Mouse (Mus musculus): Measurements from ENCODE around the gene Cpn2. TPM values are rescaled to one million over a fixed set of nuclear protein-coding genes. Genes with fewer than 3 reads are reported as not detected.
A peak's percentile ranks its signal among the peaks of the same experiment; 100 is the strongest.

The Cpn2 gene
- not detected in 2 replicates for polyA plus RNA-seq (2014; fragmentation: Nextera tagmentation; extraction: Ambion mirVana)

GRCm38 (mm10) chr16:30267359-30267758 lies at the start of gene Cpn2:
Gene Cpn2, minus strand, starts transcription at chr16:30267499.
- H3K4me1 ChIP-seq (ENCODE audit: control insufficient read depth, insufficient read depth, low read length), result no peaks in the 10 kb centered on the region
- H3K27me3 ChIP-seq (ENCODE audit: control insufficient read depth, insufficient read depth, low read length), result no peaks in the 10 kb centered on the region
- no peak within 1 kb of the TSS for H3K4me3 ChIP-seq (ENCODE audit: low read depth, low read length)
- no peaks in the 10 kb centered on the region for H3K9me3 ChIP-seq (ENCODE audit: control insufficient read depth, low read length)
- WGBS, result 82% methylated on average over 5 of the region's 5 CpGs
- ATAC-seq (ENCODE audit: low read depth), result no peak
- no peaks in the 10 kb centered on the region for H3K36me3 ChIP-seq (ENCODE audit: control insufficient read depth, insufficient read depth, low read length)
- no peak within 1 kb of the TSS for H3K4me2 ChIP-seq (ENCODE audit: low read depth, low read length)
- H3K9ac ChIP-seq (replicated peaks; ENCODE audit: low read depth, low read length), result no peak within 1 kb of the TSS
- H3K27ac ChIP-seq (ENCODE audit: low read depth, low read length), result no peak within 1 kb of the TSS

- peaks cover 12% of the 10 kb centered on the region for H3K27me3 ChIP-seq (ENCODE audit: control insufficient read depth, insufficient read depth, low read length)
- no peak overlapping the region for H3K9ac ChIP-seq (replicated peaks; ENCODE audit: low read depth, low read length)
- ATAC-seq (ENCODE audit: low read depth), result no peak
- H3K4me2 ChIP-seq (ENCODE audit: low read depth, low read length), result no peak overlapping the region
- H3K9me3 ChIP-seq (ENCODE audit: control insufficient read depth, low read length), result no peaks in the 10 kb centered on the region
- H3K4me1 ChIP-seq (ENCODE audit: control insufficient read depth, insufficient read depth, low read length), result 0 out of 2 replicates have a peak, but pooled peaks cover 3% of the 10 kb centered on the region
- H3K27ac ChIP-seq (ENCODE audit: low read depth, low read length), result no peak overlapping the region
- no peak overlapping the region for H3K4me3 ChIP-seq (ENCODE audit: low read depth, low read length)
- H3K36me3 ChIP-seq (ENCODE audit: control insufficient read depth, insufficient read depth, low read length), result no peaks in the 10 kb centered on the region
Observed at GRCm38 (mm10) chr16:30314236-30314635, 46.9 kb upstream of the Cpn2 start.

- no peak for ATAC-seq (ENCODE audit: low read depth)
- Histone ChIP-seq H3K4me2 (ENCODE audit: low read depth, low read length) (peak within 1 kb of the TSS; percentile 93), H3K27me3 (ENCODE audit: control insufficient read depth, insufficient read depth, low read length) (peaks cover 22% of the 10 kb centered on the region), H3K36me3 (ENCODE audit: control insufficient read depth, insufficient read depth, low read length) (no peaks in the 10 kb centered on the region), H3K4me1 (ENCODE audit: control insufficient read depth, insufficient read depth, low read length) (peaks cover 12% of the 10 kb centered on the region), H3K9ac (replicated peaks; ENCODE audit: low read depth, low read length) (no peak within 1 kb of the TSS), H3K4me3 (ENCODE audit: low read depth, low read length) (peak within 1 kb of the TSS; percentile 46; the same call in 1 of the 2 replicates), H3K27ac (ENCODE audit: low read depth, low read length) (no peak within 1 kb of the TSS), H3K9me3 (ENCODE audit: control insufficient read depth, low read length) (no peaks in the 10 kb centered on the region)
Observed at GRCm38 (mm10) chr16:30310647-30311046, 43.3 kb upstream of the Cpn2 start, which contains the start of gene Gp5. Gene Gp5, minus strand, starts transcription at chr16:30310779.

- ATAC-seq (ENCODE audit: low read depth), result no peak
- no peak overlapping the region; the same call in 1 of the 2 replicates for H3K4me2 ChIP-seq (ENCODE audit: low read depth, low read length)
- H3K9ac ChIP-seq (replicated peaks; ENCODE audit: low read depth, low read length), result no peak overlapping the region
- 55% methylated on average over 8 of the region's 8 CpGs for WGBS
- no peaks in the 10 kb centered on the region for H3K36me3 ChIP-seq (ENCODE audit: control insufficient read depth, insufficient read depth, low read length)
- H3K27ac ChIP-seq (ENCODE audit: low read depth, low read length), result no peak overlapping the region
- H3K27me3 ChIP-seq (ENCODE audit: control insufficient read depth, insufficient read depth, low read length), result peaks cover 22% of the 10 kb centered on the region
- no peak overlapping the region for H3K4me3 ChIP-seq (ENCODE audit: low read depth, low read length)
- peaks cover 12% of the 10 kb centered on the region for H3K4me1 ChIP-seq (ENCODE audit: control insufficient read depth, insufficient read depth, low read length)
- no peaks in the 10 kb centered on the region for H3K9me3 ChIP-seq (ENCODE audit: control insufficient read depth, low read length)
Observed at GRCm38 (mm10) chr16:30310171-30310515, 42.8 kb upstream of the Cpn2 start.

- Histone ChIP-seq H3K4me1 (ENCODE audit: control insufficient read depth, insufficient read depth, low read length) (peaks cover 12% of the 10 kb centered on the region), H3K36me3 (ENCODE audit: control insufficient read depth, insufficient read depth, low read length) (no peaks in the 10 kb centered on the region), H3K27ac (ENCODE audit: low read depth, low read length) (no peak overlapping the region), H3K4me3 (ENCODE audit: low read depth, low read length) (peak overlapping the region; percentile 46), H3K4me2 (ENCODE audit: low read depth, low read length) (peak overlapping the region; percentile 93), H3K27me3 (ENCODE audit: control insufficient read depth, insufficient read depth, low read length) (peaks cover 22% of the 10 kb centered on the region), H3K9ac (replicated peaks; ENCODE audit: low read depth, low read length) (peak overlapping the region; percentile 56; the same call in 1 of the 2 replicates), H3K9me3 (ENCODE audit: control insufficient read depth, low read length) (no peaks in the 10 kb centered on the region)
- WGBS, result 3% methylated on average over 34 of the region's 34 CpGs
- peak; percentile 1; the same call in 1 of the 2 replicates for ATAC-seq (ENCODE audit: low read depth)
Observed at GRCm38 (mm10) chr16:30309395-30310170, 42.3 kb upstream of the Cpn2 start.

- H3K9ac ChIP-seq (replicated peaks; ENCODE audit: low read depth, low read length), result peak overlapping the region; percentile 56
- H3K4me1 ChIP-seq (ENCODE audit: control insufficient read depth, insufficient read depth, low read length), result peaks cover 12% of the 10 kb centered on the region
- no peaks in the 10 kb centered on the region for H3K36me3 ChIP-seq (ENCODE audit: control insufficient read depth, insufficient read depth, low read length)
- H3K27me3 ChIP-seq (ENCODE audit: control insufficient read depth, insufficient read depth, low read length), result peaks cover 22% of the 10 kb centered on the region
- peak; percentile 82 for ATAC-seq (ENCODE audit: low read depth)
- H3K4me2 ChIP-seq (ENCODE audit: low read depth, low read length), result peak overlapping the region; percentile 93
- no peaks in the 10 kb centered on the region for H3K9me3 ChIP-seq (ENCODE audit: control insufficient read depth, low read length)
- no peak overlapping the region for H3K27ac ChIP-seq (ENCODE audit: low read depth, low read length)
- H3K4me3 ChIP-seq (ENCODE audit: low read depth, low read length), result peak overlapping the region; percentile 46
- 1% methylated on average over 70 of the region's 72 CpGs for WGBS
Observed at GRCm38 (mm10) chr16:30308616-30309394, 41.5 kb upstream of the Cpn2 start.

- Histone ChIP-seq H3K36me3 (ENCODE audit: control insufficient read depth, insufficient read depth, low read length) (no peaks in the 10 kb centered on the region), H3K4me1 (ENCODE audit: control insufficient read depth, insufficient read depth, low read length) (peaks cover 12% of the 10 kb centered on the region), H3K9me3 (ENCODE audit: control insufficient read depth, low read length) (no peaks in the 10 kb centered on the region), H3K4me2 (ENCODE audit: low read depth, low read length) (peak overlapping the region; percentile 93), H3K27ac (ENCODE audit: low read depth, low read length) (no peak overlapping the region), H3K9ac (replicated peaks; ENCODE audit: low read depth, low read length) (peak overlapping the region; percentile 56), H3K27me3 (ENCODE audit: control insufficient read depth, insufficient read depth, low read length) (peaks cover 22% of the 10 kb centered on the region), H3K4me3 (ENCODE audit: low read depth, low read length) (peak overlapping the region; percentile 46)
- 0 out of 2 replicates have a peak, but pooled peaks have one; percentile 13 for ATAC-seq (ENCODE audit: low read depth)
- 9% methylated on average over 29 of the region's 29 CpGs for WGBS
Observed at GRCm38 (mm10) chr16:30307961-30308615, 40.8 kb upstream of the Cpn2 start.

GRCm38 (mm10) chr16:30307306-30307705 lies 40.0 kb upstream of the Cpn2 start:
- Histone ChIP-seq H3K9me3 (ENCODE audit: control insufficient read depth, low read length) (no peaks in the 10 kb centered on the region), H3K4me3 (ENCODE audit: low read depth, low read length) (no peak overlapping the region), H3K27ac (ENCODE audit: low read depth, low read length) (no peak overlapping the region), H3K4me1 (ENCODE audit: control insufficient read depth, insufficient read depth, low read length) (peaks cover 12% of the 10 kb centered on the region), H3K4me2 (ENCODE audit: low read depth, low read length) (no peak overlapping the region), H3K9ac (replicated peaks; ENCODE audit: low read depth, low read length) (no peak overlapping the region), H3K36me3 (ENCODE audit: control insufficient read depth, insufficient read depth, low read length) (no peaks in the 10 kb centered on the region), H3K27me3 (ENCODE audit: control insufficient read depth, insufficient read depth, low read length) (peaks cover 22% of the 10 kb centered on the region)
- ATAC-seq (ENCODE audit: low read depth), result no peak
- 56% methylated on average over 12 of the region's 12 CpGs for WGBS

All from neural tube, embryonic 14.5 days (tissue).